Mouse (Mus musculus) bone marrow macrophage, adult 2 months (primary cell): Measurements from ENCODE around the gene Nkx2-1. TPM values are rescaled to one million over a fixed set of nuclear protein-coding genes. Genes with fewer than 3 reads are reported as not detected.

Source experiments
- H3K27ac ChIP-seq: 2 replicates; pipeline ENCODE4 v1.5.1; 2012; ENCODE audit warnings: low read depth, low read length; ENCODE audit not compliant: insufficient read depth
- H3K4me1 ChIP-seq: 2 replicates; pipeline ENCODE4 v1.6.1; 2012; ENCODE audit warnings: low read length; ENCODE audit not compliant: control insufficient read depth, insufficient read depth
- H3K4me3 ChIP-seq: 2 replicates; pipeline ENCODE4 v1.5.1; 2012; ENCODE audit warnings: mild to moderate bottlenecking, low read length, moderate library complexity; ENCODE audit not compliant: insufficient read depth
- CTCF ChIP-seq: IDR thresholded peaks from 2 replicates; pipeline ENCODE4 v1.5.1; 2012; ENCODE audit warnings: low read depth, mild to moderate bottlenecking, low read length, moderate library complexity
- POLR2A ChIP-seq: IDR thresholded peaks from 2 replicates; pipeline ENCODE4 v1.6.1; 2012; ENCODE audit warnings: mild to moderate bottlenecking, low read depth, low read length, borderline replicate concordance
- polyA plus RNA-seq: library from polyadenylated mRNA; stranded (reverse); fragments of >200 nt; gene quantifications from 2 replicates; pipeline ENCODE4 v1.2.4, GENCODE M21; 2012; ENCODE audit not compliant: missing spikeins, insufficient read depth, insufficient read length

Gene Nkx2-1
- polyA plus RNA-seq, 1 experiment, result not detected

DNA sequence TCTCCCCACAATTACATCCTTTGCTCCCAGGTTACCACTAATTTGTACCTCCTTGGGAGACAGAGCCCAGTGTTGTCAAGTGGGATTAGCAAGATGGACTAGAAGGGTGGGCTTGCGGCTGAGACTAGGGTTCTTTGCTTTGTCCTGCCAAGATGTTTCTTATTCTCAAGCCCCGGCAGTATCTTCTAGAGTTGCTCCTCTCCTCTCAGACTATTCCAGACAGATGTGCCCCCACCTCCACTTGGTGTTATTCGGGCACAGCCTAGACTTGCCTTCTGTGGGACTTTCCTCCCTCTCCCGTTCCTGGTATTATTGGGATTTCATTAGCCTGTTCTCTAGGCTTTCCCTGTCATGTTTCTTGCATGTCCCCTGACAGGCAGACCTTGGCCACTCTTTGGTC lies 14.5 kb downstream of the Nkx2-1 start:
- H3K27ac ChIP-seq, result no peak overlapping the region
- no peak for TF ChIP-seq CTCF
- TF ChIP-seq POLR2A, result no peak
- no peaks in the 10 kb centered on the region for H3K4me1 ChIP-seq
- H3K4me3 ChIP-seq, result no peak overlapping the region

DNA sequence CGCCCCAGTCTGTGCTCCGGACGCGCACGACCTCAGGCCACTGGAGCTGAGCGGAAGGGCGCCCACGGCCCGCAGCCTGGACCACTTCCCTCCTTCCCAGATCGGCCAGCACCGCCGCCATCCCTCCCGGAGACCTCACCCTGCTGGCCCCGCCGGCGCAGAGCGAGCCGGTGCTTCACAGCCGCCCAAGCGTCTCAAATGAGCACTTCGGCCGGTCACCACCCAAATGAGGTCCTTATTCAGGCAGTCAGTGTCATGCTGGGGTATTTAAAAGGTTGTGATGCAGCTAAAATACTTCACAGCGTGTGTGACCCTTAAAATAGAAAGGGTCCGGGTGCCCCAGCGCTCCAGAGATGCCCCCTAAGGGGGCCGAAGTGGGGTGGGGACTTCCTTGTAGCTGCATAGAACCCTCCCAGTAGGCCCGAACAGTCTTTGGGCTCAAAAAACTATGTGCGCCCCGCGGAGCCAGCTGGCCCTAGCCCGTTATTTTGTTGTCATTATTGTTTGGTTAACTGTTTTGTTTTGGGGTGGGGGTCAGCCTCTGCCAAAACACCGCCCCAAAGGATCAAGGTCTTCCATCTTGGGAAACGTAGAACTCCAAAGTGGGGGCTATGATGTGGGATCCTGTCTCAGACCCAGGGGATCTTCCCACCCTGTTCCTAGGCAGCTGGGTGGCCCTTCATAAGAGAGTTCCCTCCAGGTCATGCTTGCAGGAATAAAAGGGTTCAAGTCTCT lies 15.4 kb downstream of the Nkx2-1 start:
- no peak overlapping the region for H3K27ac ChIP-seq
- TF ChIP-seq POLR2A (no peak), CTCF (no peak)
- H3K4me3 ChIP-seq, result no peak overlapping the region
- no peaks in the 10 kb centered on the region for H3K4me1 ChIP-seq

- Histone ChIP-seq H3K27ac (no peak overlapping the region), H3K4me1 (no peaks in the 10 kb centered on the region), H3K4me3 (no peak overlapping the region)
- TF ChIP-seq POLR2A (no peak), CTCF (no peak)
Measured at GRCm38 (mm10) chr12:56520396-56521105, 16.2 kb downstream of the Nkx2-1 start.

DNA sequence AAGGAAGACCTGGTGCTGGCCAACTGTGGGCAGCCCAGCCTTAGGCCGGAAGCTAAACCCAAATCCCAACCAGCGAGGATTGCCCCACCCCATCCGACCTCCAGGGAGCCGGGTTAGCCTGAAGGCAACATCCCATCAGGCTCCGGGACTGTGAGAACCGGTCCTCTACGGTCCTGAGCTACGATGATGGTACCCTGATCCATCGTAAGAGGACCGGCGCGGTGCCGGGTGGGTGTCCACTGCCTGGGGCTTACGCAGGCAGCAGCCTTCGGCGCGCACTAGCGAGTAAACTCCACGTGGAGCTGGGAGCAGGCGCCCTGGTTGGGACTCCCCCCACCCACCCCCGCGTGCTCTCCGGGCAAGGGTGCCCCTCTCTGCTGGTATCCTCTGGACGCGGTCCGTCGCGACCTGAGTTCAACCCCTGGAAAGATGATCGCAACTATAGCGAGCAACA lies 16.9 kb downstream of the Nkx2-1 start:
- TF ChIP-seq CTCF, result no peak
- no peak for TF ChIP-seq POLR2A
- H3K4me3 ChIP-seq, result no peak overlapping the region

GRCm38 (mm10) chr12:56519071-56519737 lies 17.5 kb downstream of the Nkx2-1 start:
- no peak for TF ChIP-seq CTCF
- TF ChIP-seq POLR2A, result no peak

More for the DNA sequence above, 16.9 kb downstream of the Nkx2-1 start:
- no peak overlapping the region for H3K27ac ChIP-seq
- no peaks in the 10 kb centered on the region for H3K4me1 ChIP-seq

GRCm38 (mm10) chr12:56518221-56518620 lies 18.5 kb downstream of the Nkx2-1 start:
- H3K27ac ChIP-seq, result no peak overlapping the region
- no peak overlapping the region for H3K4me3 ChIP-seq
- TF ChIP-seq CTCF (no peak), POLR2A (no peak)
- H3K4me1 ChIP-seq, result no peaks in the 10 kb centered on the region

More at GRCm38 (mm10) chr12:56519071-56519737, 17.5 kb downstream of the Nkx2-1 start:
- no peak overlapping the region for H3K27ac ChIP-seq
- H3K4me3 ChIP-seq, result no peak overlapping the region
- H3K4me1 ChIP-seq, result no peaks in the 10 kb centered on the region

GRCm38 (mm10) chr12:56514831-56515230 lies 21.9 kb downstream of the Nkx2-1 start:
- Histone ChIP-seq H3K4me3 (no peak overlapping the region), H3K27ac (no peak overlapping the region), H3K4me1 (no peaks in the 10 kb centered on the region)
- TF ChIP-seq CTCF (no peak), POLR2A (no peak)

GRCm38 (mm10) chr12:56508413-56508812 lies 28.3 kb downstream of the Nkx2-1 start:
- no peak for TF ChIP-seq CTCF
- no peak for TF ChIP-seq POLR2A
- Histone ChIP-seq H3K4me1 (no peaks in the 10 kb centered on the region), H3K27ac (no peak overlapping the region), H3K4me3 (no peak overlapping the region)

GRCm38 (mm10) chr12:56487046-56487445 lies 49.7 kb downstream of the Nkx2-1 start:
- Histone ChIP-seq H3K27ac (no peak overlapping the region), H3K4me1 (no peaks in the 10 kb centered on the region), H3K4me3 (no peak overlapping the region)
- no peak for TF ChIP-seq POLR2A
- TF ChIP-seq CTCF, result no peak

DNA sequence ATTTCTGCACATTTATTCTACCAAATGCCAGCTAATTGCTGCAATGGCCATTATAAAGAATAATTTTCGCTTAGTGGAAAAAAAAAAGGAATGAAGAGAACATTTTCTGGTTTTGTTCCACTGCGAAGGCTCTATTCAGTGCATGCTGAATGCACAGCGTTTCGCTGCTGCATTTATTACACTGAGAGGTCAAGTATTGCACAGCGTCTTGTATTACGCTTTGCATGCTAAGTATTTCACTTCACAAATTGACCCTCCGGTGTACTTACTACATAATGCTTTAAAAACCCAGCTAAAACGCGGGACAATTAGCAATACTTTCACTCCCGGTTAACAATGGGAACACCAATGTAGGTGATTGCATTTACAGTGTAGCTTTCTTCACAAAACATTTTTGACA lies 54.1 kb downstream of the Nkx2-1 start:
- no peak overlapping the region for H3K4me3 ChIP-seq
- TF ChIP-seq CTCF (no peak), POLR2A (no peak)
- H3K27ac ChIP-seq, result no peak overlapping the region

More for the DNA sequence above, 54.1 kb downstream of the Nkx2-1 start:
- no peaks in the 10 kb centered on the region for H3K4me1 ChIP-seq

Other genes with a start within 250 kb of the Nkx2-1 start
- 19.6 and 24.8 TPM in 2 replicates for gene Mbip, start 191.0 kb downstream of the Nkx2-1 start, polyA plus RNA-seq
- not detected in 2 replicates for gene Nkx2-9, start 76.4 kb upstream of the Nkx2-1 start, polyA plus RNA-seq
- not detected in 2 replicates for gene Pax9, start 154.9 kb upstream of the Nkx2-1 start, polyA plus RNA-seq